Mouse (Mus musculus) myocyte (in vitro differentiated cells): ENCODE measurements around the gene Fgd3. TPM values are rescaled to one million over a fixed set of nuclear protein-coding genes. Genes with fewer than 3 reads are reported as not detected.

Experiments
- H3K27me3 ChIP-seq: one replicate; pipeline ENCODE4 v1.6.1; 2011; ENCODE audit not compliant: control insufficient read depth, insufficient read depth, insufficient read length
- H3K36me3 ChIP-seq: one replicate; pipeline ENCODE4 v1.6.1; 2011; ENCODE audit not compliant: control insufficient read depth, insufficient read depth
- H3K4me2 ChIP-seq: one replicate; pipeline ENCODE4 v1.6.1; 2011; ENCODE audit warnings: low read depth, control low read depth
- H3K4me3 ChIP-seq: one replicate; pipeline ENCODE4 v1.5.1; 2011; ENCODE audit warnings: mild to moderate bottlenecking, control low read depth, moderate library complexity
- H3K79me2 ChIP-seq: one replicate; pipeline ENCODE4 v1.6.1; 2011; ENCODE audit not compliant: control insufficient read depth, insufficient read depth
- H3ac ChIP-seq: one replicate; pipeline ENCODE4 v1.6.1; 2011; ENCODE audit not compliant: control insufficient read depth, insufficient read length
- CEBPB ChIP-seq: IDR thresholded peaks from 2 replicates; pipeline ENCODE4 v1.6.1; 2011; ENCODE audit warnings: mild to moderate bottlenecking, moderate library complexity; ENCODE audit not compliant: poor library complexity, insufficient read depth, severe bottlenecking
- E2F4 ChIP-seq: IDR thresholded peaks from one replicate; pipeline ENCODE4 v1.6.1; 2011; ENCODE audit warnings: mild to moderate bottlenecking, control low read depth, moderate library complexity; ENCODE audit not compliant: insufficient read depth
- MAX ChIP-seq: IDR thresholded peaks from one replicate; pipeline ENCODE4 v1.6.1; 2011; ENCODE audit warnings: low read depth, mild to moderate bottlenecking, control low read depth
- MYOD1 ChIP-seq, 3 experiments: IDR thresholded peaks; one replicate each; pipeline ENCODE4 v1.6.1; 2011; ENCODE audit warnings: control low read depth in 2 of 3, low read depth in 2 of 3, mild to moderate bottlenecking in 2 of 3, moderate library complexity in 1 of 3; ENCODE audit not compliant: insufficient read length in 2 of 3, control insufficient read depth in 1 of 3
- MYOG ChIP-seq, 3 experiments: IDR thresholded peaks; one replicate each; pipeline ENCODE4 v1.6.1; 2011; ENCODE audit warnings: control low read depth in 2 of 3, low read depth in 2 of 3, mild to moderate bottlenecking in 2 of 3; ENCODE audit not compliant: insufficient read length in 2 of 3, control insufficient read depth in 1 of 3, insufficient read depth in 1 of 3
- POLR2A ChIP-seq: IDR thresholded peaks from one replicate; pipeline ENCODE4 v1.6.1; 2011; ENCODE audit warnings: low read depth, mild to moderate bottlenecking, control low read depth, moderate library complexity; ENCODE audit not compliant: insufficient read length
- POLR2AphosphoS2 ChIP-seq: IDR thresholded peaks from one replicate; pipeline ENCODE4 v1.6.1; 2011; ENCODE audit warnings: low read depth, control low read depth; ENCODE audit not compliant: insufficient read length
- REST ChIP-seq: IDR thresholded peaks from one replicate; pipeline ENCODE4 v1.6.1; 2011; ENCODE audit warnings: mild to moderate bottlenecking, control low read depth, moderate library complexity; ENCODE audit not compliant: insufficient read depth, insufficient read length
- SRF ChIP-seq: IDR thresholded peaks from one replicate; pipeline ENCODE4 v1.6.1; 2011; ENCODE audit warnings: low read depth; ENCODE audit not compliant: control insufficient read depth, insufficient read length
- TCF12 ChIP-seq: IDR thresholded peaks from one replicate; pipeline ENCODE4 v1.6.1; 2011; ENCODE audit warnings: mild to moderate bottlenecking, control low read depth; ENCODE audit not compliant: poor library complexity, insufficient read depth, severe bottlenecking
- TCF3 ChIP-seq: IDR thresholded peaks from one replicate; pipeline ENCODE4 v1.6.1; 2011; ENCODE audit warnings: low read depth, control low read depth; ENCODE audit not compliant: insufficient read length
- USF1 ChIP-seq: IDR thresholded peaks from one replicate; pipeline ENCODE4 v1.6.1; 2011; ENCODE audit warnings: low read depth, mild to moderate bottlenecking, control low read depth, moderate library complexity
- polyA plus RNA-seq: library from polyadenylated mRNA; unstranded; fragments of >200 nt; fragmentation: generic; extraction: Trizol; gene quantifications from one replicate; pipeline ENCODE4 v1.2.1, GENCODE M21; 2012; ENCODE audit warnings: missing spikeins

Gene Fgd3
- polyA plus RNA-seq, 1 experiment = 15.5 TPM

GRCm38 (mm10) chr13:49311642-49312041 is 8.5 kb downstream of the Fgd3 start:
- Histone ChIP-seq H3K4me3 (no peak overlapping the region), H3K36me3 (peaks cover 36% of the 10 kb centered on the region), H3K4me2 (no peak overlapping the region), H3ac (no peak overlapping the region), H3K79me2 (no peaks in the 10 kb centered on the region), H3K27me3 (no peaks in the 10 kb centered on the region)
- TF ChIP-seq TCF12 (no peak), TCF3 (no peak), USF1 (no peak), REST (no peak)

- Histone ChIP-seq H3K4me3 (no peak overlapping the region), H3ac (no peak overlapping the region), H3K27me3 (no peaks in the 10 kb centered on the region), H3K79me2 (no peaks in the 10 kb centered on the region), H3K4me2 (no peak overlapping the region), H3K36me3 (peaks cover 30% of the 10 kb centered on the region)
- no peak for TF ChIP-seq SRF
- TF ChIP-seq POLR2AphosphoS2 = no peak
- no peak for TF ChIP-seq TCF3
- no peak for TF ChIP-seq MYOD1 (IDR thresholded peaks at IDR 0.05; ENCODE audit: control insufficient read depth in 1 of 3, insufficient read length in 2 of 3, low read depth in 2 of 3)
- TF ChIP-seq TCF12 = no peak
- no peak for TF ChIP-seq USF1
- no peak for TF ChIP-seq MYOG (IDR thresholded peaks at IDR 0.05; ENCODE audit: control insufficient read depth in 1 of 3, insufficient read depth in 1 of 3, insufficient read length in 2 of 3, low read depth in 2 of 3)
- no peak for TF ChIP-seq E2F4
- TF ChIP-seq REST = no peak
Observed at GRCm38 (mm10) chr13:49309501-49309900, 10.6 kb downstream of the Fgd3 start.

GRCm38 (mm10) chr13:49308861-49309403 is 11.2 kb downstream of the Fgd3 start:
- peaks cover 26% of the 10 kb centered on the region for H3K36me3 ChIP-seq
- no peak overlapping the region for H3K4me3 ChIP-seq
- H3K4me2 ChIP-seq = no peak overlapping the region
- no peak overlapping the region for H3ac ChIP-seq
- TF ChIP-seq POLR2A = no peak
- TF ChIP-seq USF1 = no peak
- no peaks in the 10 kb centered on the region for H3K27me3 ChIP-seq
- no peaks in the 10 kb centered on the region for H3K79me2 ChIP-seq

- H3K4me3 ChIP-seq = no peak overlapping the region
- H3K79me2 ChIP-seq = no peaks in the 10 kb centered on the region
- no peaks in the 10 kb centered on the region for H3K27me3 ChIP-seq
- H3K4me2 ChIP-seq = no peak overlapping the region
- TF ChIP-seq E2F4 (no peak), MYOG (IDR thresholded peaks at IDR 0.05; ENCODE audit: control insufficient read depth in 1 of 3, insufficient read depth in 1 of 3, insufficient read length in 2 of 3, low read depth in 2 of 3) (no peak), POLR2AphosphoS2 (no peak), CEBPB (no peak)
- peaks cover 20% of the 10 kb centered on the region for H3K36me3 ChIP-seq
- H3ac ChIP-seq = no peak overlapping the region
Observed at GRCm38 (mm10) chr13:49308206-49308605, 11.9 kb downstream of the Fgd3 start.

GRCm38 (mm10) chr13:49307311-49307969 is 12.7 kb downstream of the Fgd3 start:
- Histone ChIP-seq H3K27me3 (no peaks in the 10 kb centered on the region), H3K79me2 (no peaks in the 10 kb centered on the region), H3ac (no peak overlapping the region), H3K4me2 (no peak overlapping the region), H3K36me3 (peaks cover 22% of the 10 kb centered on the region), H3K4me3 (no peak overlapping the region)
- TF ChIP-seq USF1 = peak; percentile 4
- no peak for TF ChIP-seq MYOD1 (IDR thresholded peaks at IDR 0.05; ENCODE audit: control insufficient read depth in 1 of 3, insufficient read length in 2 of 3, low read depth in 2 of 3)
- no peak for TF ChIP-seq TCF3
- no peak for TF ChIP-seq POLR2A
- TF ChIP-seq E2F4 = no peak
- no peak for TF ChIP-seq SRF
- no peak for TF ChIP-seq MAX

DNA sequence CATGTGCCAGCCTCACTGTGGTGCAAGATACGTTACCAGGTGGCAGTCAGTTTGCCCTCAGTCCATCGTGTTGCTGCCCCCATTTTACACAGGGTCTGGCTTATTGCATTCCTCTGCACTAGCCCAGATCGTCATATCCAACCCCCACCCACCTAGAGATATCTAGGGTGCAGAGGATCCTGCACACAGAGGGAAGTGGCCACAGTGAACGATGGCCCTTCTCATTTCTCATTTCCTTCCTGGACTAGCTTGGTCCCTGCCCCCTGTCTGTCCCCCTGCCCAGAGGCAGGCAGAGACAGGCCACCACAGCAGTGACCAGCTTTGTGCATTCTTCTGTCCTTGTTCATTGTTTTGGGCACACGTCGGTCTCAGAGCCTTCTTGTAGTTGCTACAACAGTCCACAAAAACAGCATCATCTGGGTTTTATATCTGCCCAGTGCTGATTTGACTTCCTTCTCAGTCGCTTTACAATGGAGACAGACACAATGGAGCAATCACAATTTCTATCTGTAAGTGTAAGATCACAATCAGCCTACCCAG is 13.3 kb downstream of the Fgd3 start:
- Histone ChIP-seq H3ac (no peak overlapping the region), H3K4me3 (no peak overlapping the region), H3K36me3 (peaks cover 17% of the 10 kb centered on the region), H3K27me3 (no peaks in the 10 kb centered on the region), H3K79me2 (no peaks in the 10 kb centered on the region), H3K4me2 (no peak overlapping the region)
- TF ChIP-seq TCF3 (no peak), POLR2A (no peak), CEBPB (no peak), SRF (no peak), MYOD1 (IDR thresholded peaks at IDR 0.05; ENCODE audit: control insufficient read depth in 1 of 3, insufficient read length in 2 of 3, low read depth in 2 of 3) (no peak), USF1 (no peak), REST (no peak), MYOG (IDR thresholded peaks at IDR 0.05; ENCODE audit: control insufficient read depth in 1 of 3, insufficient read depth in 1 of 3, insufficient read length in 2 of 3, low read depth in 2 of 3) (no peak), MAX (no peak), E2F4 (no peak)
